Mouse (Mus musculus) cerebellum, postnatal 14 days (tissue): Measurements from ENCODE around the gene Dync2li1.

Source experiments
- DNase-seq, 2 experiments: peaks; one replicate each; pipeline ENCODE4 v3.0.0; 2021; ENCODE audit warnings: mixed read lengths in 2 of 2

Gene Dync2li1

GRCm38 (mm10) chr17:84689316-84689715, 63.0 kb downstream of the Dync2li1 start:
- no peak for DNase-seq

GRCm38 (mm10) chr17:84690111-84690510, 63.8 kb downstream of the Dync2li1 start:
- DNase-seq: no peak

- no peak for DNase-seq
Measured at GRCm38 (mm10) chr17:84693741-84694140, 67.4 kb downstream of the Dync2li1 start.

GRCm38 (mm10) chr17:84696537-84696936, 70.2 kb downstream of the Dync2li1 start:
- no peak for DNase-seq

GRCm38 (mm10) chr17:84698727-84699126, 72.4 kb downstream of the Dync2li1 start:
- DNase-seq: peak; percentile 70 to 71
